Mouse (Mus musculus) midbrain, embryonic 14.5 days (tissue): ENCODE measurements around the gene Gtpbp6. TPM values are rescaled to one million over a fixed set of nuclear protein-coding genes. Genes with fewer than 3 reads are reported as not detected.
"Not testable (repeated sequence)": the region's sequence is repeated elsewhere in the genome, so short reads cannot be mapped to it uniquely, and the experiment has no call there.

Experiments used
- ATAC-seq: fragments of 200-750 bp; cut with Nextera tagmentation; 2 replicates; pipeline ENCODE4 v1.8.0; 2017; ENCODE audit warnings: moderate number of reproducible peaks, moderate library complexity; ENCODE audit not compliant: low FRiP score, low TSS enrichment
- DNase-seq: peaks from one replicate; pipeline ENCODE4 v3.0.0-alpha.2; 2015
- H3K27ac ChIP-seq: fragments of 300-500 bp; sonication (generic); replicated peaks from 2 replicates; pipeline ENCODE4 v1.5.1; 2014; ENCODE audit warnings: mild to moderate bottlenecking, low read depth, low read length, moderate library complexity
- H3K27me3 ChIP-seq: fragments of 300-500 bp; sonication (generic); 2 replicates; pipeline ENCODE4 v1.6.1; 2014; ENCODE audit warnings: low read length, control low read depth, mixed read lengths; ENCODE audit not compliant: control insufficient read depth, insufficient read depth
- H3K36me3 ChIP-seq: fragments of 300-500 bp; sonication (generic); 2 replicates; pipeline ENCODE4 v1.6.1; 2014; ENCODE audit warnings: low read length, control low read depth; ENCODE audit not compliant: control insufficient read depth, insufficient read depth
- H3K4me1 ChIP-seq: fragments of 300-500 bp; sonication (generic); 2 replicates; pipeline ENCODE4 v1.6.1; 2014; ENCODE audit warnings: mild to moderate bottlenecking, antibody characterized with exemption, low read length, control low read depth; ENCODE audit not compliant: control insufficient read depth, insufficient read depth
- H3K4me2 ChIP-seq: fragments of 300-500 bp; sonication (generic); 2 replicates; pipeline ENCODE4 v1.6.1; 2014; ENCODE audit warnings: mild to moderate bottlenecking, low read length, moderate library complexity
- H3K4me3 ChIP-seq: fragments of 300-500 bp; sonication (generic); replicated peaks from 2 replicates; pipeline ENCODE4 v1.5.1; 2014; ENCODE audit warnings: low read depth, low read length
- H3K9ac ChIP-seq: fragments of 300-500 bp; sonication (generic); replicated peaks from 2 replicates; pipeline ENCODE4 v1.6.1; 2014; ENCODE audit warnings: mild to moderate bottlenecking, low read length, moderate library complexity
- H3K9me3 ChIP-seq: fragments of 300-500 bp; sonication (generic); 2 replicates; pipeline ENCODE4 v1.6.1; 2016; ENCODE audit warnings: low read length, control low read depth, mixed read lengths; ENCODE audit not compliant: control insufficient read depth
- WGBS: fragments of 180-500 bp; shearing (Covaris S2); extraction: QIAGEN DNeasy Blood & Tissue Kit; methylation state at CpG from one replicate; pipeline ENCODE4 v1.1.7; 2014; 5-methylcytosine and 5-hydroxymethylcytosine counted together
- polyA plus RNA-seq: library from polyadenylated mRNA; unstranded; fragments of >200 nt; fragmentation: Nextera tagmentation; extraction: Ambion mirVana; gene quantifications from 2 replicates; pipeline ENCODE4 v1.2.1, GENCODE M21; 2014

Gene Gtpbp6
- polyA plus RNA-seq, 1 experiment from 2014 or later = 50.8 TPM

DNA sequence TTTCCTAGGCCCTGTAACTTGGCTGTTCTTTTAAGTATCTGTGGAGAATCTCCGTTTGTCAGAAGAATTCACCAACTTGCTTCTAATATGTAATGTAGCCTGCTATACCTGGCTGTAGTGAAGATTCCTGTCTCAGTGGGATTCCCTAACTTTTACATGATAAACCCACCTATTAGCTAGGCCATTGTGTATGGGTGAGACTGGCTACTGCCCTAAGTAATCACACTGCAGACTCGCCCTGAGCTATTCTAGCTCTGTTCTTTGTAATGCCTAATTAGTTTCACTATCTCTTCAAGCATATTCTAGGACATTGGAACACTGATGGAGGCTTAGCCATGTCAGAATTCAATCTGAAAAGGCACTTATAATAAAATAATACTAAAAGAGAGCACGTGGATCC lies 14.4 kb upstream of the Gtpbp6 start:
- WGBS = 91% methylated on average over 3 of the region's 3 CpGs
- not testable (repeated sequence) for H3K27ac ChIP-seq, ATAC-seq, H3K4me1 ChIP-seq, H3K4me3 ChIP-seq, H3K27me3 ChIP-seq, H3K9me3 ChIP-seq, H3K4me2 ChIP-seq, H3K9ac ChIP-seq, DNase-seq
- peaks cover 60% of the 10 kb centered on the region for H3K36me3 ChIP-seq

DNA sequence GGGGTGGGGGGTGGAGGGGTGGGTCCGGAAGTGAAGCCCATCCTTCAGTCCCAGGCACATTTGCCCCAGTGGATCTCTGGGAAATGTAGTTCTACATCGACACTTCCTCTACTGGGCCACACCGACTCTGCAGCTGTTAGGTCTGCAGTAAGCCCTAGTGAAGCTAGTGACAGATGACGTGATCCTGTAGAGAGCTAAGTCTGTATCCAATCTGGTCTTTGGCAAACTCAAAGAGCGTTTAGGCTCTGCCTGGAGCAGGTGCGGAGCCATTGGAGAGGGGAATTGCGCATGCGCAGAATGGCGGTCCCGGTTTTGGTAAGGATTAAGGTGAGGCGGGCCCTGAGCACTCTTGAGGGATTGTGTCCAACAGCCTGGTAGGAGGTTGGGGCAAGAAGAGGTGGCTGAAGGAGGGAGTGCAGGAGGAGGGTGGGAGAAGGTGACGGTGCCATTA lies 2.0 kb upstream of the Gtpbp6 start, which contains the start of gene Zfp605:
Gene Zfp605 (plus strand): TSS at position 102 of the 451 bp plus-strand sequence.
- peak within 1 kb of the TSS; percentile 53 for H3K4me3 ChIP-seq
- DNase-seq (peak; percentile 95), ATAC-seq (peak; percentile 71)
- H3K9ac ChIP-seq = peak within 1 kb of the TSS; percentile 74
- H3K4me1 ChIP-seq = peaks cover 17% of the 10 kb centered on the region
- H3K9me3 ChIP-seq = no peaks in the 10 kb centered on the region
- no peaks in the 10 kb centered on the region for H3K27me3 ChIP-seq
- peak within 1 kb of the TSS; percentile 79 for H3K4me2 ChIP-seq
- WGBS = under 1% methylated on average over 12 of the region's 12 CpGs
- peaks cover 41% of the 10 kb centered on the region for H3K36me3 ChIP-seq
- peak within 1 kb of the TSS; percentile 92 for H3K27ac ChIP-seq

DNA sequence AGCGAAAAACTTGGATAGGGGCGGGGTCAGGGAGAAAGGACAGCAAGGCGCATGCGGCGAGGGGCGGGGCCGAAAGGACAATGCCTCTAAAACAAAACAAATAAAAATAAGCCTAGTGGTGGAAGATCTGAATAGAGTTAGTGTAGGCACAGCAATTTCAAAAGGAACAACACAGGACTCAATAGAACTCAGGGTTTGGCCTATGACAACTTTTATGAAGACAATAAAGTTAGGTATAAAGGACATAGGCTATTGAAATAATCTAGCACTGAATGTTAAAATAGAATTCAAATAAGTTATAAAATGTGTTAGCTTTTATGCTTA lies 270 bp upstream of the Gtpbp6 start:
- H3K4me1 ChIP-seq = peaks cover 17% of the 10 kb centered on the region
- 0% methylated on average over 7 of the region's 7 CpGs for WGBS

DNA sequence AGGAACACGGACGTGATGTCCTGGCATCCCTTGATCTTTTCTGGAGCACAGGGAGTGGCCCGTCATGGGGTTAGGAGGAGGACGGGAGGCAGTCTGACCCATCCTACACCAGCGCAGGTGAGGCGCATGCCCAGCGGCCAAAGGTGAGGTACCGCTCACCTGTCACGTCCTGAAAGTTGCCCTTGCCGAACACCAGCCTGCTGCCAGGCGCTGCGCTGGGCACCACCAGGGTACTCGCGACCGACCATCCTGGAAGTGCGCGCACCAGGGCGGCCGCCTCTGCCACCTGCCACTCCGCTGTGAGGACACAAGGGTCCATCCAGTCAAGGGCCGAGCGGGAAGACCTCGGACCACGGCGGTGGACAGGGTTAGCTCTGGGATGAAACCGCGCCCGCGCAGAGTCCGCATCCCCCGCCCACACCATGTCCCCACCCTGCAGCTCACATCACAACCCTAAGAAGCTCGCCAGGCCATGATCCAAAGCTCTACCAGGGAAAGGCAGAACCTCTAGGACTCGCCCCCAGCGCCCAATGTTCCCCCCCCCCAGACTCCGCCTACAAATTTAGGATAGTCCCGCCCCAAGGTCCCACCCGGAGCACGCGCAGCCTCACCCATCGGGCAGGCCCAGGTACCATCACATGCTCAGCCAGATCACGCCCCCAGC lies 964 bp downstream of the Gtpbp6 start:
- H3K4me2 ChIP-seq = peak overlapping the region; percentile 87
- ATAC-seq = peak; percentile 15; the same call in 1 of the 2 replicates
- peaks cover 18% of the 10 kb centered on the region for H3K4me1 ChIP-seq
- peak overlapping the region; percentile 68 for H3K4me3 ChIP-seq
- peak overlapping the region; percentile 71 for H3K9ac ChIP-seq
- peaks cover 41% of the 10 kb centered on the region for H3K36me3 ChIP-seq
- H3K27me3 ChIP-seq = 0 out of 2 replicates have a peak, but pooled peaks cover 5% of the 10 kb centered on the region
- no peak for DNase-seq
- no peaks in the 10 kb centered on the region for H3K9me3 ChIP-seq
- 18% methylated on average over 41 of the region's 41 CpGs for WGBS
- H3K27ac ChIP-seq = peak overlapping the region; percentile 95

More for the DNA sequence above, 270 bp upstream of the Gtpbp6 start:
- H3K9me3 ChIP-seq = no peaks in the 10 kb centered on the region
- no peak overlapping the region for H3K9ac ChIP-seq
- H3K36me3 ChIP-seq = peaks cover 43% of the 10 kb centered on the region
- peak overlapping the region; percentile 68 for H3K4me3 ChIP-seq
- H3K27me3 ChIP-seq = no peaks in the 10 kb centered on the region
- H3K4me2 ChIP-seq = peak overlapping the region; percentile 87
- DNase-seq (no peak), ATAC-seq (no peak)
- H3K27ac ChIP-seq = peak overlapping the region; percentile 95

DNA sequence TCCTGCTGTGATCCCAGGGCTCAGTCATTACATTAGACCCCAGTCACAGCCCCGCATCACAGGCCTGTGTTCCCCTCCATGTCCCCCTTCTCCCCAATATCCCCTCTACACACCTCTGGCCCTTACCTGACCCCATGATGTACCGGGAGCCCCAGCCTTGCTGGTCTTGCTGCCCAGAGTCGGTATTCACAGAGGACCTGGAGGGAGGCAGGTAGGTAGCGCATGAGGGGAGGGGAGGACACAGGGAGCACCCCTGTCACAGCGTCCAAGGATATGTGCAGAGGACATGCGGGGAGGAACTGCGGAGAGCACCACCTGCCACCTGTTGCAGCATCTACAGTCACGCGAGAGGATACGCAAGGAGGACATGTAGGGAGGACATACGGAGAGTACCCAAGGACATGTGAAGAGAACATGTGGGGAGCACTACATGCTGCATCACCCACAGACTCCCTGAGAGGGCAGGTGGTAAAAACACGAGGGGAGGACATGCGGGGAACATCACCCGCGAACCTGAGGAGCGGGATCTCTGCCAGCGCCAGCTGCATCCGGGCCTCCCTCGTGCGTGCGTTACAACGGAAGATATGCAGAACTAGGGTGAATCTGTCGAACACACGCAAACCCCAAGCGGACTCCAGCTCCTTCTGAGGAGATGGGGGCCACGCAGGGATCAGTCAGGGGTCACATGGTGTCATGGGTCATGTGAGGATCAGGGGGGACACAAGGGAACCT lies 1.7 kb downstream of the Gtpbp6 start:
- peak overlapping the region; percentile 87 for H3K4me2 ChIP-seq
- H3K4me3 ChIP-seq = peak overlapping the region; percentile 68
- ATAC-seq (no peak), DNase-seq (no peak)
- H3K4me1 ChIP-seq = peaks cover 25% of the 10 kb centered on the region
- no peak overlapping the region for H3K9ac ChIP-seq
- no peaks in the 10 kb centered on the region for H3K9me3 ChIP-seq
- H3K27ac ChIP-seq = no peak overlapping the region; the same call in 1 of the 2 replicates
- WGBS = 95% methylated on average over 26 of the region's 26 CpGs
- peaks cover 41% of the 10 kb centered on the region for H3K36me3 ChIP-seq
- 0 out of 2 replicates have a peak, but pooled peaks cover 5% of the 10 kb centered on the region for H3K27me3 ChIP-seq

DNA sequence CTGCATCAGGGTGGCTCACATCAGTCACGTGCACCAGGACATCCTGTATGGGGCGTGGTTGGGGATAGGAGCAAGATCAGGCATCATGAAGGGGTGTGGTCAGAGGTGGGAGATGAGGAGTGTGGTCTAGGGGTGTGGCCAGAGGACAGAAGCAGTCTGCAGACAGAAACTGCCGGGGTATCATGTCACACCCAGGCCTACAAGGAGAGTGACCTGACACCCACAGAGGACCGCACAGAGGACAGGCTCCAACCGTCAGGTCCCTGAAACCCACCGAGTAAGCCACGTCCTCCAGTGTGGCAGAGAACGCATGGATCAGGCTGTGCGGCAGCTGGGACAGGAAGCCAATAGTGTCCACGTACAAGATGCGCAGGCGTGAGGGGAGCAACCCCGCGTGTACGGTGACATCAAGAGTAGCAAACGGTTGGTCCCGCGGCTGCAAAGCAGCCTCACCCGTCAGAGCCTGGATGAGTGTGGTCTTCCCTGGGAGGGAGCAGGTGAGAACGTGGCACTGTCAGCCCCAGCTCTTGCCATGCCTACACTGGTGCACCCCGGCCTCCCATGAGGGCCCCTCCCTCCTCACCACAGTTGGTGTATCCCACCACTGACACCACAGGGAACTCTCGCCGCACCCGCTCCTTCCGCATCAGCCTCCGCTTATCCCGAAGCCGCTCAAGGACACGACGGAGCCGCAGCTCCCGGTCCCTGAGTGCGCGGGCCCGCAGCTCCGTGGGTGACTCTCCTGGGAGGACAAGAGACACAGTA lies 3.2 kb downstream of the Gtpbp6 start:
- Histone ChIP-seq H3K4me2 (no peak overlapping the region), H3K36me3 (peaks cover 41% of the 10 kb centered on the region), H3K9me3 (no peaks in the 10 kb centered on the region), H3K9ac (no peak overlapping the region), H3K27ac (no peak overlapping the region), H3K4me3 (no peak overlapping the region), H3K4me1 (peaks cover 28% of the 10 kb centered on the region), H3K27me3 (0 out of 2 replicates have a peak, but pooled peaks cover 5% of the 10 kb centered on the region)
- DNase-seq = no peak
- ATAC-seq = no peak
- WGBS = 95% methylated on average over 36 of the region's 36 CpGs

DNA sequence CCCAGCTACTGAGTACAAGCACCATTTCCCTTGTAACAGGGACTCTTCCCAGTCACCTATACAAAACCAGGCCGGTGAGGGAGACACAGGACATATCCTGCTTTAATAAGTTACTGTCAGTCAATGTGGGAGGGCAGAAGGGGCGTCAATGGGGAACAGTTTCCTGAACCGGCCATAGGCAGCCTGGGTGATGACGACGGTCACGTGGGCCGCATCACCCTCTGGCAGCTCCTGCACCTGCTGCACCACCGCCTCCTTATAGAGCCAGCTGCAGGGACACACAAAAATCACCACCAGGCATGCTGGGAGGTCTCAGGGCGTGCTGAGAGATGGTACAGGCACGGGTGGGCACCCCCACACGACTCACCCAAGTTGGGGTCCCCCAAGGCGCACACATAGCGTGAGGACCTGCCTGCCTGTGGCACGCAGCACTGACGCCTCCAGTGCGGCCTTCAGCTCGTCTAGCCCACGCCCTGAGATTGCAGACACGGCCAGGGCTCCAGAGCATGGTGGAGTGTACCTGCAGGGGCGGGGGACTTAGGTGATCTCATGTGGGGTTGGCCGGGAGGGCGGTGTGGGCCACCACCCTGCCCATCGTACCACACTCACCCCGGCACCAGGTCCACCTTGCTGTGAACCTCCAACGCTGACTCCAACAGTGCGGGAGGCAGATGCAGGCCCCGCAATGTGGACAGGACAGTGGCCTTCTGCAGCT lies 3.9 kb downstream of the Gtpbp6 start:
- Histone ChIP-seq H3K4me1 (peaks cover 28% of the 10 kb centered on the region), H3K4me3 (no peak overlapping the region), H3K9ac (no peak overlapping the region), H3K4me2 (no peak overlapping the region), H3K36me3 (peaks cover 41% of the 10 kb centered on the region), H3K27ac (no peak overlapping the region), H3K27me3 (0 out of 2 replicates have a peak, but pooled peaks cover 5% of the 10 kb centered on the region), H3K9me3 (no peaks in the 10 kb centered on the region)
- WGBS = 96% methylated on average over 27 of the region's 27 CpGs
- no peak for DNase-seq
- ATAC-seq = no peak
